Mouse (Mus musculus): ENCODE data around the gene Pik3cg.

The Pik3cg gene

DNA sequence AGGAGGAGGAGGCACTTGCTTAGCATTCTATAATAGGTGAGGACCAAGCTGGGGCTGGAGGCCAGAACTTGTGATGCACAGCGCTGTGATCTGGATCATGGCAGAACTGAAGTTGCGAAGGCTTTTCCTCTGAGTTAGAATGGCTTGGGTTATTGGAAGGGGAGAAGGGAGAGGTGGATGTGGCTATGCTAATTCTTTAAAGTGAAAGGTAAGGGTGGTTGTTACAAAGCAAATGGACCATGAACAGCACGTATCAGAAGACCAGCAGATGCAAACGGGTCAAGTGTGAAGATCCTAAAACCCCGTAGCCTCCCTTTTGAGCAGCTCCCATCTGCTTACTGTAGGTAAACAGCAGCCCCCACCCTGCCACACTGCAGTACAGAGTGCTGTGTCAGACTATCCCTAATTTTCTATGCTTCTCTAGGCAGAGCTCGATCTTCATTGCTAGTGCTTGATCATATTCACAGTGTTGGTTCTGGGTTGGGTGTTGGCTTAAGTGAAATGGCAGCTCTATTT lies 7.3 kb downstream of the Pik3cg start:
- no peak for DNase-seq

DNA sequence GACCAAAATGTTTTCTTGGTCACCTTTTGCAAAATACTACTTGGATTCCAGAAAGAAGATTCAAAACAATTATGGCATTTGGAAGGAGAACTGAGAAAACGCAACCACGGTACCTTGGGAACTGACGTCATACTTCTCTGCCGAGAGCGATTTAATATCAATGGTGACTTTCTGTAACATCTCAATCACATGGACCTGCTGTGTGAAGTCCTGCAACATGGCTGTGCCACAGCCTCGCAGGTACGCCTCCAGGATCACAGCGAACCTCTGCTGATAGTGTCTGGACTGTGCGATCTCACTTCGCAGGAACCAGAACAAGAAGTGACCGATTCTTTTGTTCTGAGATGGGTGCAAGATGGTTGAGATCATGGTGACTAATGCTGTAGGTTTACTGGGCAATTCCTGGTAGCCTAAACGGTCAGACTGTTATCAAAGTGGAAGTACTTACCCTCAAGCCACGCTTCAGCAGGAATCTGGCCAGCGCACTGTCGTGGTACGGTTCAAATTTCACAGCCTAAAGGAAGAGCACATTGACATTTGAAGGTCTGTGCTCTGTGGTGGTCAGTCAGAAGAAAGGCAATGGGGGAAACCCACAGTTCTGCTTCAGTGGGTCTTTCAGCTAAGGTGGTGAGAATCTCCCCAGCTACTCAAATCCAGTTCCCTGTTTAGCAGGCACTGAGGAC lies 7.9 kb downstream of the Pik3cg start:
- DNase-seq, result no peak

DNA sequence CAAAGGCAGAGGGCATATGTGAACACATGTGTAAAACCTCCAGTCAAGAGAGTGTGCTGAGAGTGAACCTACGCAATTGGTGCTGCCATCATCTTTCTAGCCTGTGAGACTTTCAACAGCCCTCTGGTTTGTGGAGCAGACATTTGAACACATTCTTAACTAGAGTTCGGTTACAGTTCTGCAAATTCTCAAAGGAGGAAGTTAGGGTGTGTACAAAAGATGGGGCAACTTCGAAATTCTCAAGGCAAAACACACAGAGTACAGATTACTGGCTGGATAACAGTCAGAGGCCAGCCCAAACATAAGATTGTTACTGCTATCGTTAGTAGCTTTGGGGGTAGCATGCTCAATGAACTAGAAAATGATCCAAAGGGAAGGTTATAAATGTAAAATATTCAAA lies 9.0 kb downstream of the Pik3cg start:
- DNase-seq, result no peak

GRCm38 (mm10) chr12:32198025-32198424 lies 10.4 kb downstream of the Pik3cg start:
- no peak for DNase-seq

DNA sequence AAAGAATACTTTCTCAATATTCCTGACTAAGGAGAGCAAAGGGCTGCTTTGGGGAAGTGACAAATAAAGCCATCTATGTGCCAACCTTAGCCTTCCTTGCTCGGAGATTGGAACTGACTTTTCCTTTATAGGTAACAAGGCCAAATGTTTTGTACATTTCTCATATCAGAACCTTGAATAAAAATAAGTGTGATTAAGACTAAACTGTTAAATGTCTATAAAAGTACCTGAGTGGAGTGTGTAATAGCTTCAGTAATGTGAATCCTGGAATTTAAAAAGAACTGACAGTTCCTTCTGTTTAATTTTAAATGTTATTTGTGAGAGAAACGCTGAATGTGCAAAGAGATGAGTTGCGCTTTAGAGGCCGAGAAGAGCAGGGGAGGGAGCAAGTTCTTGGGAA lies 13.5 kb downstream of the Pik3cg start:
- no peak for DNase-seq

GRCm38 (mm10) chr12:32194358-32194757 lies 14.1 kb downstream of the Pik3cg start:
- DNase-seq, result no peak

DNA sequence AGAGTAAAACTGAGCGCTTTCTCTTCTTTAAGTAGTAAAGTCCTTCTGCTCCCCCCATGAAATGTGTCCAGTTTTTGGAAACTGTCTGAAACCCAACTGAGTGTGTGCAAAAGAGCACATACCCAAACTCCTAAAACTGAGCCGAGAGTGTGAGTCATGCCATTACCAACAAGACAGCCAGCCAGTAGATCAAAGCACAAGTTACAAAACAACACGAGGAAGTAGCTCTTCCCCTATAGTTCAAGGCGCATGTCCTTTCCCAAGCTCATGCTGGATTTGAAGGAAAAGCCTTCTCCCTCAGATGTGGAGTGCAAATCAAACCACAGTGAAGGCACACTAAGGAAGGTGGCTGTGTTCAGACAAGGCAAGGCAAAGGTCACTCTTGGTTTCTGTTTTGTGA lies 17.5 kb downstream of the Pik3cg start:
- no peak for DNase-seq

GRCm38 (mm10) chr12:32187668-32188236 lies 20.7 kb downstream of the Pik3cg start:
- no peak for DNase-seq

- no peak for DNase-seq
These were observed 21.7 kb downstream of the Pik3cg start for GRCm38 (mm10) chr12:32186627-32187255.

DNA sequence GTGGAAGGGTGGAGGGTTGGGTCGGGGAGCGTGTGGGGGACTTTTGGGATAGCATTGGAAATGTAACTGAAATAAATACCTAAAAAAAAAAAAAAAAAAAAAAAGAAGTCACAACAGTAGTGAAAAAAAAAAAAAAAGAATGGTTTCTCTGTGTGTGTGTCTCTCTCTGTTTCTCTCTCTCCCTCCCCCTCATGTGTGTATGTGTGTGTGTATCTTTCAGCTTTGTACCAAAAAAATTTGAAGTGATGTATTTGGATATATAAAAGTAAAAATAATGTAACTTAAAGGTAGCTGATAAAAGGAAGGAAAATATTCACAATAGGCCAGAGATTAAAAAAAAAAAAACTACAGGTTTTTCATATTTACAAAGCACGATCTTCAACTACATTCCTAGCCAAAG lies 23.6 kb downstream of the Pik3cg start:
- DNase-seq, result no peak

GRCm38 (mm10) chr12:32183584-32183983 lies 24.9 kb downstream of the Pik3cg start:
- DNase-seq, result no peak

GRCm38 (mm10) chr12:32182632-32183419 lies 25.6 kb downstream of the Pik3cg start:
- DNase-seq, result no peak

GRCm38 (mm10) chr12:32181885-32182284 lies 26.6 kb downstream of the Pik3cg start:
- DNase-seq, result no peak

GRCm38 (mm10) chr12:32174437-32174836 lies 34.0 kb downstream of the Pik3cg start:
- no peak for DNase-seq

DNA sequence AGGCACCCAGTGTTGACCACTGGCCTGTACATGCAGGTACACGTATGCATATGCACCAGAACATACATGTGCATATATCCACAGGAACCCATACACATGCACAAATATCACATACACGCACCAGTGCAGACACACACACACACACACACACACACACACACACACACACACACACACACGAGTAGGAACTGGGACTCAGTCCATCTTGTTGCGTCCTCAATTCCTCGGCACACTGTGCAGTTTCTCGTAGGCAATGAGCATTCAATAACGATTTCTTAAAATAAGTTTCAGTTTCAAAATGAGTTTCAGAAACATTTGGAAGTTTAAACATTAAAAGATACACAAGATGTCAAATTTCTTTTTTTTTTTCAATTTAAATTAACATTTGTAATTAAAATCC lies 35.6 kb downstream of the Pik3cg start:
- no peak for DNase-seq

- no peak for DNase-seq
These were observed 39.3 kb downstream of the Pik3cg start for GRCm38 (mm10) chr12:32169164-32169563.

GRCm38 (mm10) chr12:32168751-32169150 lies 39.7 kb downstream of the Pik3cg start:
- no peak for DNase-seq

DNA sequence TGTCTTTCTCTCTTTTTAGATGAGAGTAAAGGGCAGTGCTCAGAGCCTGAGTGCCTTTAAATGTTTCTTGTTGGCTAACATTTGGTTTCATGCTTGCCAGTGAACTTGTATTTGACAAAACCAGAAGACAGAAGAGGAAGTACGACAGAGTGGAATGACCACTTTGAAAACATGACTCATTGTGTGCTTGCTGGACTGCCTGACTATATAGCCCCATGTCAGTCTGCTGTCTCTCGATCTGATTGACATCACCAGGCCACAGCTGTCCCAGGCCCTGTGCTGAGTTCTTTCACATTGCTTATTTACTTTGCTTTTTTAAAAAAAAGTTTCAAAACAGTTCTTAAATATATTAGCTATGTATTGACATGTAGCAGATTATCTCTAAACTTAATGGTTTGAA lies 44.8 kb downstream of the Pik3cg start:
- no peak for DNase-seq

DNA sequence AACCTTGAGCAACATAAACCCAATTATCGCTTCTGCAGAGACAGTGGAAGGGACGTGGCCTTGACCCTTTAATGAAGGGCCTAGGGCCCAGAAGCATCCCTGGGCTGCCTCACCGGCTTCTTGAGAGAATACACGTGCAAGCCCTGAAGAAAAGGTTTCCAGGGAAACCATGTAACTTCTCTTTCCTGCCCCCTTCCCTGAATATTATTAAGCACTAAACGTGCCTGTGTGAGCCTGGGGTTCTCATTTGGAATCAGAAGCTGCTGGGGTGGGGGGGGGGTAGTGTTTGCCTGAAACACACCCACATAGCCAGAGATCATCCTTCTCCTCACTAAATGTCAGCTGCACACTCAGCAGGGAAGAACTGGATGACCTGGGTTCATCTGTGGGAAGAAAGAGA lies 49.7 kb downstream of the Pik3cg start:
- no peak for DNase-seq

DNA sequence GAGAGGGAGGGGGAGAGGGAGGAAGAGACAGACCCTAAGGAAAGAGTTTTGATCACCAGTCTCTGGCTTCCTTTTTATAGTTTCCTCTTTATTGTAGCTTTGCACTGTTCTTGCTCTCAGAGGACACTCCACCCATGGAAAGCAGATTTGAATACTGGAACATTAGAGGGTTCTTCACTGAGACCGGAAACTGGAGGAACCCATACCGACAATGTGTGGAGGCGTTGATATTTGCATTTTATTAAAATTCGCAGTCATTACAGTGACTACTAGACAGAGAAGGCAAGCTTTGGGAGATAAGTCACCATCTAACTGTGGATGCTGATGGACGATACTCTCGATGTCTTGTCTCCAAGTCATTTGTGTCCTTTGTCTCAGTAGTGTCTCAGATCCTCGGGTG lies 61.9 kb downstream of the Pik3cg start:
- no peak for DNase-seq

DNA sequence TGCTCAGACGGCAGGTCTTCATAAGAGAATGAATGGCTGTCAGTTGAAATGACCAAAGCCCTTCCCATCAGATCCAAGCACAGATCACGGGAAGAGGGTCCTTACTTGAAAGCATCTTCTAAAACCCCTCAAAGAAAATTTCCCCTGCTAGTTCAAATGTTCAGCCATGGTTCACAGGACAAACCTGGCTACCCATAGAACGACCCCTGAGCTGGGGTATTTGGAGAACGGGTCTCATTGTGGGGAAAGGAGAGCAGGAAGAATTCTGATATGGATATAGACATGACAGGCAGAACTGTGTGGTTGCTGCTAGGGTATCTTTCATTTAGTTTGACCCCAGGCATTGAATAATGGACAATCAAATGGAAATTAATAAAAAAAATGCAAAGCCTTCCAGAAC lies 62.8 kb downstream of the Pik3cg start:
- no peak for DNase-seq

- peak; percentile 28 to 31 for DNase-seq
These were observed 63.9 kb downstream of the Pik3cg start for GRCm38 (mm10) chr12:32144513-32144912.

DNA sequence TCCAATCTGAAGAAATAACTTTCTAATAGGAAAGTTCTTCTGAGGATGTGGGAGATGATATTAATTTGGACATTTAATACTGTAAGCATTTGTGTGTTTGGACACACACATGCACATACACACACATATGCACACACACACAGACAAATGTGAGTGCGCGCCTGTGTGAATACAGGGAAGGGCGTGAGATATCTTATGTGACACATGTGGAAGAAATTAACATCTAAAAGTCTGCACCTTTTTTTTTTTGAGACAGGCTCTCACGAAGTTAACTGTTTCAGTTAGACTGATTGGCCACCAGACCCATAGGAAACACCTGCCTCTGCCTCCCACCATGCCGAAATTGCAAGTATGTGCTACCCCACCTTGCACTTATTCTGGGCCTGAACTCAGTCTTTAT lies 64.7 kb downstream of the Pik3cg start:
- no peak for DNase-seq

DNA sequence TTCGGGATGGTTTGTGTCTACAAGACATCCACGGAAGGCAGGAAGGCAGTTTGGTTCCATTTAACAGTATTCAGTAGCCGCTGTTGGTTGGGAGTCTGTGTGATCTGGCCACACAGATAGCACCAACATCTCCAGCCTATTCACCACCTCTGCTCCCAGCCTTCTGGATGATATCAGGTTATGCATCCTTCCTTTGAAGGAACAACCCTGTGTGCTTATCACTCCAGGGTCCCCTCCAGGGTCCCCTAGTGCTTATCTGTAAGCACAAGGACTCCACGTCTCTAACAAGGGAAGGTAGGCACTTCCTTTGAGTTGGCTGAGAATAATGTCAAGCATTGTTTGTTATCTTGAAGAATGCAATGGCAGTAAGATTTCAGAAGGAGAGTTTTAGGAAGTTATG lies 65.3 kb downstream of the Pik3cg start:
- DNase-seq, result no peak

Measured in cerebellum, adult 18-20 months (tissue).